Mouse (Mus musculus) thymus, adult 2 months (tissue): ENCODE data around the gene Slc15a3. TPM values are rescaled to one million over a fixed set of nuclear protein-coding genes. Genes with fewer than 3 reads are reported as not detected.

Experiments
- DNase-seq: peaks from one replicate; pipeline ENCODE4 v3.0.0; 2021
- H3K27ac ChIP-seq: fragments of 200-500 bp; 2 replicates; pipeline ENCODE4 v1.5.1; 2012; ENCODE audit warnings: low read length, control low read depth; ENCODE audit not compliant: control insufficient read depth, insufficient read depth
- H3K27me3 ChIP-seq: fragments of 200-500 bp; 2 replicates; pipeline ENCODE4 v1.6.1; 2012; ENCODE audit warnings: mild to moderate bottlenecking, low read length, moderate library complexity, mixed read lengths; ENCODE audit not compliant: control insufficient read depth, insufficient read depth
- H3K36me3 ChIP-seq: fragments of 200-500 bp; 2 replicates; pipeline ENCODE4 v1.6.1; 2012; ENCODE audit warnings: mild to moderate bottlenecking, low read length, moderate library complexity; ENCODE audit not compliant: control insufficient read depth, insufficient read depth
- H3K4me1 ChIP-seq: fragments of 200-500 bp; replicated peaks from 2 replicates; pipeline ENCODE4 v1.6.1; 2012; ENCODE audit warnings: low read length; ENCODE audit not compliant: control insufficient read depth, insufficient read depth
- H3K4me3 ChIP-seq: fragments of 200-500 bp; 2 replicates; pipeline ENCODE4 v1.5.1; 2012; ENCODE audit warnings: mild to moderate bottlenecking, low read length, control low read depth, moderate library complexity; ENCODE audit not compliant: control insufficient read depth, insufficient read depth
- CTCF ChIP-seq: fragments of 200-500 bp; IDR thresholded peaks from 2 replicates; pipeline ENCODE4 v1.5.1; 2012; ENCODE audit warnings: mild to moderate bottlenecking, control low read depth, low read length, moderate library complexity, borderline replicate concordance; ENCODE audit not compliant: control insufficient read depth, poor library complexity, insufficient read depth; ENCODE audit errors: extremely low read depth
- POLR2A ChIP-seq: fragments of 200-500 bp; IDR thresholded peaks from 2 replicates; pipeline ENCODE4 v1.6.1; 2012; ENCODE audit warnings: mild to moderate bottlenecking, low read length, control low read depth, moderate library complexity; ENCODE audit not compliant: control insufficient read depth, poor library complexity, insufficient read depth; ENCODE audit errors: extremely low read depth
- WGBS: fragments of 180-500 bp; shearing (Covaris S2); methylation state at CpG from one replicate; pipeline ENCODE4 v1.1.7; 2018; 5-methylcytosine and 5-hydroxymethylcytosine counted together
- polyA plus RNA-seq: library from polyadenylated mRNA; depleted of rRNA; stranded (reverse); fragments of >200 nt; gene quantifications from 2 replicates; pipeline ENCODE4 v1.2.3, GENCODE M21; 2012

The Slc15a3 gene
- polyA plus RNA-seq, 1 experiment: 29.7 TPM

DNA sequence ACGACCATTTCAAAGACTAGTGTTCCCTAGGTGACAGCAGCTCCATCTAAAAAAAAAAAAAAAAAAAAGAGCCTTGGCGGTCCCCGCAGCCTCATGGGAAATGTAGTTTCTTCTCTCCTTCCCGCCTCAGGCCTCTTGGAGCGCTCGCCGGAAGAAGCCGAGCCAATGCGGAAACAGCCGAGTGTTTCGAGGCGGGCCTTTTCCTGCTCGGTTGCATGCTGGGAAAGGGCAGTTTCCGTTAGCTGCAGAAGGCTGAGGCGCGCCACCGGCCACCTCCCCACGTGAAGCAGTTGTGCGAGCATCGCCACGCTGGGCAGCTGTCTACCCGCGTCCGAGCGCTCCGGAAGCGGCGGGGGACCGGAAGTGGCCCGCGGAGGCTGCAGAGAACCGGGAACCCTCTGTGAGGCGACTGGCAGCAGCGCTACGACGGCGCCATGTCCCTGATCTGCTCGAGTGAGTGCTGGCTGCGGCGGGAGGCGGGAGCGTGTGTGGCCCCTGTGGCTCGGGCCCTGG is 55.5 kb downstream of the Slc15a3 start, which contains the start of gene Prpf19:
TSS of gene Prpf19 (plus strand) at position 216 of the 513 bp plus-strand sequence.
- Histone ChIP-seq H3K27me3 (no peaks in the 10 kb centered on the region), H3K27ac (no peak within 1 kb of the TSS), H3K4me3 (peak within 1 kb of the TSS; percentile 91), H3K36me3 (peaks cover 16% of the 10 kb centered on the region), H3K4me1 (peaks cover 5% of the 10 kb centered on the region; the same call in 1 of the 2 replicates)
- peak; percentile 99 for DNase-seq
- WGBS: under 1% methylated on average over 43 of the region's 43 CpGs
- 0 out of 2 replicates have a peak, but pooled peaks have one; percentile 37 for TF ChIP-seq CTCF
- peak; percentile 66; the same call in 1 of the 2 replicates for TF ChIP-seq POLR2A

GRCm38 (mm10) chr19:10895708-10896107 is 56.2 kb downstream of the Slc15a3 start:
- DNase-seq: no peak
- Histone ChIP-seq H3K36me3 (peaks cover 23% of the 10 kb centered on the region), H3K27me3 (no peaks in the 10 kb centered on the region), H3K4me3 (peak overlapping the region; percentile 91), H3K4me1 (peaks cover 5% of the 10 kb centered on the region; the same call in 1 of the 2 replicates), H3K27ac (no peak overlapping the region)
- TF ChIP-seq CTCF (no peak), POLR2A (no peak)
- under 1% methylated on average over 16 of the region's 16 CpGs for WGBS

DNA sequence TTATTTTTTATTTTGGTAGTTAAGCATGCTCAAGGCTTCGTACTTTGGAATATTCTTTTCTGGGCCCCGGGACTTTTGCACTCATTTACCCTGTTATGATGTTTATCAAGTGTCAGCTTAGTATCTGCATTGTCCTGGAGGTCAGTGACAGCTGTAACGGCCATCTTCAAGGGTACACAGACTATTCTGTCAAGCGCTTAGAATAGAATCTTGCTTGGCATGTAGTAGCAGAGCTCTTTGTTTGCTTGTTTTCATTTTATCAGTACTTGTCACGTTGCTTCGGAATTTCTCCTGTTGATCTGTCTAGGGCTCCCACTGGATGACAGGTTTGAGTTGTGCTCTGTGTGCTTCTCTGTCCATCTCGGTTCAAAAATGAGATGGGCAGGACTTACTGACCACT is 57.3 kb downstream of the Slc15a3 start:
- Histone ChIP-seq H3K27me3 (no peaks in the 10 kb centered on the region), H3K4me3 (no peak overlapping the region), H3K36me3 (peaks cover 33% of the 10 kb centered on the region), H3K27ac (no peak overlapping the region), H3K4me1 (peaks cover 5% of the 10 kb centered on the region; the same call in 1 of the 2 replicates)
- TF ChIP-seq POLR2A (no peak), CTCF (no peak)
- WGBS: 91% methylated on average over 7 of the region's 7 CpGs
- no peak for DNase-seq

- H3K27me3 ChIP-seq: no peaks in the 10 kb centered on the region
- H3K36me3 ChIP-seq: peaks cover 40% of the 10 kb centered on the region
- DNase-seq: no peak
- no peak overlapping the region for H3K27ac ChIP-seq
- no peak overlapping the region for H3K4me3 ChIP-seq
- WGBS: 93% methylated on average over 8 of the region's 8 CpGs
- H3K4me1 ChIP-seq: peaks cover 5% of the 10 kb centered on the region; the same call in 1 of the 2 replicates
- TF ChIP-seq POLR2A: no peak
- no peak for TF ChIP-seq CTCF
Measured at GRCm38 (mm10) chr19:10897491-10897890, 58.0 kb downstream of the Slc15a3 start.

DNA sequence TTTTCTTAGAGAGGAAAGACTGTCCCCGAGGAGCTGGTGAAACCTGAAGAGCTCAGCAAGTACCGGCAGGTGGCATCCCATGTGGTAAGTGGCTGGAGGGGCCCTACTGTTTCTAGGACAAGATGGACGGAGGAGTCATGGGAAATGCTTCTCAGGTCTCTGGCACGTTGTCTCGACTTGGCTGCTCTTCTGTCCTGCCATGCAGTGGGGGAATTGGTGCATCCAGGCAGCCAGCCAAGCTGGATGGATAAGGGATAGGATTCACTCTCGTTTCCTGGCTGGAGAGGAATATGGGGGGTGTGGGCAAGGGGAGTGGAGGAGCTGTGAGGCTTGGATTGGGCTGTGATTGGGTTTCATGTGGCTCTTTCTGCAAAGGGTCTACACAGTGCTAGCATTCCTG is 60.8 kb downstream of the Slc15a3 start:
- H3K27me3 ChIP-seq: no peaks in the 10 kb centered on the region
- TF ChIP-seq CTCF (no peak), POLR2A (no peak)
- H3K36me3 ChIP-seq: peaks cover 64% of the 10 kb centered on the region
- no peak for DNase-seq
- H3K27ac ChIP-seq: no peak overlapping the region
- no peak overlapping the region for H3K4me3 ChIP-seq
- H3K4me1 ChIP-seq: peaks cover 5% of the 10 kb centered on the region; the same call in 1 of the 2 replicates
- 94% methylated on average over 6 of the region's 6 CpGs for WGBS

GRCm38 (mm10) chr19:10901046-10901445 is 61.5 kb downstream of the Slc15a3 start:
- Histone ChIP-seq H3K36me3 (peaks cover 72% of the 10 kb centered on the region), H3K4me1 (no peaks in the 10 kb centered on the region), H3K4me3 (no peak overlapping the region), H3K27me3 (no peaks in the 10 kb centered on the region), H3K27ac (no peak overlapping the region)
- TF ChIP-seq CTCF (no peak), POLR2A (no peak)
- 98% methylated on average over 5 of the region's 5 CpGs for WGBS
- no peak for DNase-seq
